ENCODE assay signal across 9 mouse cellular contexts in the genomic region with DNA sequence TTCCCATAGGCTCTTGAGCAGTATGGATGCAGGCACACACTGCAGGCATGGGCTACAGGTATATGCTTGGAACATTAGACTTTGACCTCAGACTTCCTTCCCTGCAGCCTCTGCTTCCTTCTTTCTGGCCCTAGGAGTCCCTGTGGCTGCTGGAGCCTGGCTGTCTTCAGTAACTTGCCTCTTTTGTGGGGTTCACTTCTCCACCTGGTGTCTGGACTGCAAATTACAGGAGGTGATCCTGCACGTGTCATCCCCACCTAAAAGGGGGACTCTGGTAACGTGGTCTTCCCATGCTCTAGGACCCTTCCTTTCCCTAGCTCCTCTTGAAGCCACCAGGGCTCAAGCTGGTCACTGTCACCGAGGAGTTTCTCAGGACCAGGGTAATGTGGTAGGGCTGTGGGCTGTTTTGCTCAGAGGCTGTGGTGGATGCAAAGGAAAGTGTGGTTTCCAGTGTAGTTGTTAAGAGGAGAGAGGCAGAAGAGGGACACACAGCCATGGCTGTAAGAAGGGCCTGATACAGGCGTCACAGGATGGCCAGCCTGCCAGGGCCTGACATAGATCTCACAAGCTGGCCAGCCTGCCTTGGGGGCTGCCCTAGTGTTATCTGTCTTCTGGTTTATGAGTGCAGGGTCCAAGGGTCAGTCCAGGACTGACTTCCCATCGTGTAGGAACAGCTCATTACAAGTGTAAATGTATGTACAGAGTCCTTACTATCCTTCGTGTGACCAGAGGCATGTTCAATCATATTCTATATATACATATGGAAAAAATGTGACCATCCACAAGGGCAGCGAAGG. TPM values are rescaled to one million over a fixed set of nuclear protein-coding genes. Genes with fewer than 3 reads are reported as not detected.
DNase-seq lines count a peak whose midpoint lies in the region; ATAC-seq and TF ChIP-seq lines count a peak whose summit lies in the region.
"Had no signal": no experiment of that assay in that cellular context is flagged by ENCODE, and none has a peak within 500 bp of the region (broad histone marks: within the 10 kb centered on the region; RNA-seq: fewer than 3 reads in every experiment).

No protein-coding gene starts in this region.

- peak; percentile 53 for TF ChIP-seq CTCF in left cerebral cortex, adult 2 months (IDR thresholded peaks at IDR 0.05)

- no peaks in the 10 kb centered on the region for H3K4me1 ChIP-seq in kidney, embryonic 16.5 days (ENCODE audit: insufficient read depth, low read length)

- no peak overlapping the region for H3K4me3 ChIP-seq in left cerebral cortex, adult 2 months
- no peak overlapping the region for H3K4me3 ChIP-seq in kidney, embryonic 16.5 days (ENCODE audit: low read length)
- H3K4me3 ChIP-seq: neural tube, embryonic 12.5 days had no signal

- no peak overlapping the region for H3K4me2 ChIP-seq in kidney, embryonic 16.5 days (replicated peaks; ENCODE audit: low read depth, low read length)
- H3K4me2 ChIP-seq: neural tube, embryonic 12.5 days had no signal

- ATAC-seq in kidney, embryonic 16.5 days (ENCODE audit: low FRiP score, low TSS enrichment) = 0 out of 2 replicates have a peak, but pooled peaks have one; percentile 35

- no peak overlapping the region for H3K27ac ChIP-seq in left cerebral cortex, adult 2 months
- H3K27ac ChIP-seq in kidney, embryonic 16.5 days (ENCODE audit: low read length) = no peak overlapping the region
- H3K27ac ChIP-seq: neural tube, embryonic 12.5 days had no signal

- H3K9me3 ChIP-seq in kidney, embryonic 16.5 days (ENCODE audit: low read length) = no peaks in the 10 kb centered on the region
- H3K9me3 ChIP-seq: neural tube, embryonic 12.5 days had no signal

- DNase-seq in left cerebral cortex, adult 2 months (ENCODE audit: extremely low spot score in 1 of 2, low spot score in 2 of 2) = no peak
- DNase-seq in left cerebral cortex, adult 11 months (ENCODE audit: low spot score) = no peak
- DNase-seq in T-cell, adult 2 months (ENCODE audit: low spot score) = peak; percentile 61
- peak; percentile 30 for DNase-seq in embryo, embryonic 11 days
- DNase-seq in lung, postnatal 14 days = peak; percentile 32
- peak; percentile 83 for DNase-seq in thymus, postnatal 4 days
- no peak for DNase-seq in urinary bladder, adult 18-20 months (ENCODE audit: low spot score in 2 of 2)

- 51% methylated on average over 7 of the region's 7 CpGs for WGBS in kidney, embryonic 16.5 days

- no peaks in the 10 kb centered on the region for H3K27me3 ChIP-seq in kidney, embryonic 16.5 days (ENCODE audit: insufficient read depth, low read length)
- H3K27me3 ChIP-seq: neural tube, embryonic 12.5 days had no signal

- H3K9ac ChIP-seq in kidney, embryonic 16.5 days (replicated peaks; ENCODE audit: low read length) = no peak overlapping the region
- H3K9ac ChIP-seq: neural tube, embryonic 12.5 days had no signal

- intact Hi-C loops in left cerebral cortex, adult 2 months (cut with DNase I) = loop anchor here (5.0 kb wide), 2 partner anchors 174 to 214 kb away; no protein-coding TSS in a partner anchor

- H3K36me3 ChIP-seq in kidney, embryonic 16.5 days (ENCODE audit: insufficient read depth, low read length) = no peaks in the 10 kb centered on the region
- H3K36me3 ChIP-seq: neural tube, embryonic 12.5 days had no signal

RNA-seq across cellular contexts. Expression of gene Iqgap2, which starts 59.6 kb away (rescaled TPM):
- 10 to 100 TPM; 19.1 to 21.5 TPM for total RNA-seq in left cerebral cortex, adult 2 months (2021)
- 10.5 and 11.2 TPM in 2 replicates for polyA plus RNA-seq in kidney, embryonic 16.5 days (2015; fragmentation: Nextera tagmentation; extraction: Ambion mirVana)

Comparison
In these comparisons a context has a peak if more than half of its experiments do, and no peak if none do; other contexts are left out.
1. DNase-seq: peak in T-cell, adult 2 months (single experiment), embryo, embryonic 11 days (single experiment), lung, postnatal 14 days (single experiment) and thymus, postnatal 4 days (single experiment); none in left cerebral cortex, adult 2 months (0 of 2), left cerebral cortex, adult 11 months (single experiment) and urinary bladder, adult 18-20 months (0 of 2).